26 mouse cellular contexts compared by ENCODE assay signal in the genomic region with DNA sequence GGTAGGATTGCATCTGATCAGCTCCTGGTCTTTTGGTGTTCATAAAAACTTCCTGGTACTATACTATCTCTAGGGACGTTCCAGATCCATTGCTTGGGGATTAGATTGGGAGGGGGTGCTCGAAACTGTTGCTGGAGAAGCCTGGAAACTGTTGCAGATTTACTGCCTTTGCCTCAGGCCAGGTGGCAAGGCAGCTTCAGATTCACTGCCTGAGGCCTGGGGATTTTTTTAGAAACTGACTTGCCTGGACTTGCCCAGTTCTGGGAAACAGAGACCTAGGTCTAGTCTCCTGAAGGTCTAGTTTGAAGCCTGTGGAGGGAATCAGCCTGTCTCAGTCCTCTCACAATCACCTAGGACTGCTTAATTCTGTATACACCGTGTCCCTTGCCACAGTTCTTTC.
"Had no signal": no experiment of that assay in that cellular context is flagged by ENCODE, and none has a peak within 500 bp of the region (broad histone marks: within the 10 kb centered on the region; RNA-seq: fewer than 3 reads in every experiment).

No protein-coding gene starts in this region.

- H3K27ac ChIP-seq: gastrocnemius, adult 2 months; heart, embryonic 10.5 days; hindbrain, embryonic 10.5 days; hindbrain, embryonic 12.5 days; hindbrain, embryonic 14.5 days; intestine, embryonic 15.5 days; kidney, embryonic 15.5 days; kidney, postnatal 0 days; layer of hippocampus, adult 2 months; left cerebral cortex, adult 2 months; limb, embryonic 10.5 days; limb, embryonic 12.5 days; liver, embryonic 13.5 days; liver, embryonic 15.5 days had no signal

- H3K27me3 ChIP-seq: heart, embryonic 12.5 days; hindbrain, embryonic 12.5 days; intestine, embryonic 15.5 days; kidney, embryonic 15.5 days; limb, embryonic 12.5 days; liver, embryonic 13.5 days; liver, embryonic 15.5 days had no signal

- H3K36me3 ChIP-seq: heart, embryonic 10.5 days; heart, embryonic 12.5 days; hindbrain, embryonic 12.5 days; intestine, embryonic 15.5 days; kidney, embryonic 15.5 days; limb, embryonic 10.5 days; limb, embryonic 12.5 days; liver, embryonic 13.5 days; liver, embryonic 15.5 days had no signal

- H3K9me3 ChIP-seq: heart, embryonic 10.5 days; intestine, embryonic 15.5 days; liver, embryonic 13.5 days; liver, embryonic 15.5 days had no signal

- DNase-seq: gastrocnemius, adult 2 months; gastrocnemius, postnatal 10 days; gastrocnemius, postnatal 25 days; heart, adult 18-20 months; heart, postnatal 10 days; heart, postnatal 4 days; kidney, adult 11 months; kidney, adult 2 months; kidney, adult 9 months; kidney, postnatal 14 days; kidney, postnatal 36 days; liver; liver, embryonic 13.5 days had no signal

- H3K4me3 ChIP-seq: gastrocnemius, adult 2 months; heart, embryonic 10.5 days; heart, embryonic 12.5 days; hindbrain, embryonic 10.5 days; hindbrain, embryonic 12.5 days; intestine, embryonic 15.5 days; kidney, embryonic 15.5 days; layer of hippocampus, adult 2 months; left cerebral cortex, adult 2 months; limb, embryonic 10.5 days; limb, embryonic 12.5 days; liver, embryonic 13.5 days; liver, embryonic 15.5 days had no signal

- H3K4me1 ChIP-seq: heart, embryonic 10.5 days; heart, embryonic 12.5 days; hindbrain, embryonic 12.5 days; intestine, embryonic 15.5 days; kidney, embryonic 15.5 days; limb, embryonic 12.5 days; liver, embryonic 13.5 days; liver, embryonic 15.5 days had no signal

- H3K9ac ChIP-seq: heart, embryonic 12.5 days; hindbrain, embryonic 12.5 days; hindbrain, embryonic 14.5 days; intestine, embryonic 15.5 days; kidney, embryonic 15.5 days; limb, embryonic 12.5 days; liver, embryonic 13.5 days; liver, embryonic 15.5 days had no signal
